Mouse (Mus musculus): Measurements from ENCODE around the gene Nub1. TPM values are rescaled to one million over a fixed set of nuclear protein-coding genes. Genes with fewer than 3 reads are reported as not detected.

The Nub1 gene
- polyA plus RNA-seq, 2 experiments = 10.5 to 10.8 TPM

DNA sequence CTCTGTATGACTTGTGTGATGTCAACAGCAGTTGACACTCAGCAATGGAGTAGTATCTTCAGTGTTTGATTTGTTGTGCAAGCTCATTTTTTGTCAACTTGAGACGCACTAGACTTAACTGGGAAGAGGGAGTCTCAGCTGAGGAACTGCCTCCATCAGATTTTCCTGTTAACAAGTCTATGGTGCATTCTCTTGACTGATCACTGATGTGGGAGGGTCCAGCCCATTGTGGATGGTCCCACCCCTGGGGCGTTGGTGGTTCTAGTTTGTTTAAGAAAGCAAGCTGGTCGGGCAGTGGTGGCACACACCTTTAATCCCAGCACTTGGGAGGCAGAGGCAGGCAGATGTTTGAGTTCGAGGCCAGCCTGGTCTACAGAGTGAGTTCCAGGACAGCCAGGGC, 36.1 kb upstream of the Nub1 start:
- no peaks in the 10 kb centered on the region; the same call in 1 of the 2 replicates for H3K27me3 ChIP-seq (ENCODE audit: control insufficient read depth, insufficient read depth, low read length)
- H3K4me3 ChIP-seq (ENCODE audit: insufficient read depth in 1 of 2, low read depth in 2 of 2, low read length in 2 of 2) = no peak overlapping the region
- H3K36me3 ChIP-seq (replicated peaks; ENCODE audit: control insufficient read depth, insufficient read depth, low read depth) = no peaks in the 10 kb centered on the region
- no peak overlapping the region for H3K27ac ChIP-seq
- H3K4me1 ChIP-seq (replicated peaks; ENCODE audit: control insufficient read depth in 2 of 2, insufficient read depth in 2 of 2, low read length in 1 of 2) = no peaks in the 10 kb centered on the region
- DNase-seq (ENCODE audit: low read depth in 3 of 3, low spot score in 3 of 3) = no peak
- no peak overlapping the region for H3K9ac ChIP-seq (replicated peaks)
- no peaks in the 10 kb centered on the region for H3K9me3 ChIP-seq (ENCODE audit: control insufficient read depth, low read length)
- ATAC-seq (ENCODE audit: insufficient read depth) = no peak
- H3K4me2 ChIP-seq (ENCODE audit: low read depth) = no peak overlapping the region
- 45% methylated on average over 4 of the region's 4 CpGs for WGBS (ENCODE audit: insufficient replicate concordance)
- TF ChIP-seq EP300 (IDR thresholded peaks at IDR 0.05; ENCODE audit: low read depth) = no peak
- TF ChIP-seq CTCF (IDR thresholded peaks at IDR 0.05; ENCODE audit: low read depth) = no peak

DNA sequence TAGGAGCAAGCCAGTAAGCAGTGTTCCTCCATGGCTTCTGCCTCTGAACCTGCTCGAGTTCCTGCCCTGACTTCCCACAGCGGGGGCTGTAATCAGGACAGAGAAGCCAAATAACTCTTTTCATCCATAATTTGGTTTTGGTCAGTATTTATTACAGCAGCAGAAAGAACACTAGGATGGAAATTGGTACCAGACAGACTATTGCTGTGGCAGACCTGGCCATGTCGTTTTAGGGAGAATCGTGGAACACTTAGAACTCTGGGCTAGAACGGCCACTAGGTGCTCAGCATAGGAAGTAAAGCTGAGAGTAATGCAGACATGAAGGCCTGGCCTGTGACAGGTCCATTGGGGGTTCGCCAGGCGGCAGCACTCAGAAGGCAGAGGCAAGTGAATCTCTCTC, 35.6 kb upstream of the Nub1 start:
- H3K36me3 ChIP-seq (replicated peaks; ENCODE audit: control insufficient read depth, insufficient read depth, low read depth) = no peaks in the 10 kb centered on the region
- no peaks in the 10 kb centered on the region for H3K9me3 ChIP-seq (ENCODE audit: control insufficient read depth, low read length)
- H3K9ac ChIP-seq (replicated peaks) = no peak overlapping the region
- no peaks in the 10 kb centered on the region for H3K4me1 ChIP-seq (replicated peaks; ENCODE audit: control insufficient read depth in 2 of 2, insufficient read depth in 2 of 2, low read length in 1 of 2)
- H3K4me3 ChIP-seq (ENCODE audit: insufficient read depth in 1 of 2, low read depth in 2 of 2, low read length in 2 of 2) = no peak overlapping the region
- WGBS (ENCODE audit: insufficient replicate concordance) = 55% methylated on average over 7 of the region's 7 CpGs
- no peaks in the 10 kb centered on the region; the same call in 1 of the 2 replicates for H3K27me3 ChIP-seq (ENCODE audit: control insufficient read depth, insufficient read depth, low read length)
- TF ChIP-seq CTCF (IDR thresholded peaks at IDR 0.05; ENCODE audit: low read depth) (no peak), EP300 (IDR thresholded peaks at IDR 0.05; ENCODE audit: low read depth) (no peak)
- no peak for ATAC-seq (ENCODE audit: insufficient read depth)
- DNase-seq (ENCODE audit: low read depth in 3 of 3, low spot score in 3 of 3) = no peak
- H3K27ac ChIP-seq = no peak overlapping the region
- H3K4me2 ChIP-seq (ENCODE audit: low read depth) = no peak overlapping the region

GRCm38 (mm10) chr5:24651356-24651755, 34.0 kb upstream of the Nub1 start:
- ATAC-seq (ENCODE audit: insufficient read depth) = no peak
- H3K4me3 ChIP-seq (ENCODE audit: insufficient read depth in 1 of 2, low read depth in 2 of 2, low read length in 2 of 2) = no peak overlapping the region
- TF ChIP-seq EP300 (IDR thresholded peaks at IDR 0.05; ENCODE audit: low read depth) (no peak), CTCF (IDR thresholded peaks at IDR 0.05; ENCODE audit: low read depth) (no peak)
- H3K9ac ChIP-seq (replicated peaks) = no peak overlapping the region
- no peak overlapping the region for H3K27ac ChIP-seq
- H3K36me3 ChIP-seq (replicated peaks; ENCODE audit: control insufficient read depth, insufficient read depth, low read depth) = no peaks in the 10 kb centered on the region
- H3K4me1 ChIP-seq (replicated peaks; ENCODE audit: control insufficient read depth in 2 of 2, insufficient read depth in 2 of 2, low read length in 1 of 2) = no peaks in the 10 kb centered on the region
- H3K27me3 ChIP-seq (ENCODE audit: control insufficient read depth, insufficient read depth, low read length) = no peaks in the 10 kb centered on the region; the same call in 1 of the 2 replicates
- WGBS (ENCODE audit: insufficient replicate concordance) = 72% methylated on average over 6 of the region's 6 CpGs
- no peaks in the 10 kb centered on the region for H3K9me3 ChIP-seq (ENCODE audit: control insufficient read depth, low read length)
- no peak overlapping the region for H3K4me2 ChIP-seq (ENCODE audit: low read depth)
- no peak for DNase-seq (ENCODE audit: low read depth in 3 of 3, low spot score in 3 of 3)

- Histone ChIP-seq H3K36me3 (replicated peaks; ENCODE audit: control insufficient read depth, insufficient read depth, low read depth) (no peaks in the 10 kb centered on the region), H3K4me1 (replicated peaks; ENCODE audit: control insufficient read depth in 2 of 2, insufficient read depth in 2 of 2, low read length in 1 of 2) (no peaks in the 10 kb centered on the region), H3K9ac (replicated peaks) (no peak overlapping the region), H3K27ac (no peak overlapping the region), H3K4me3 (ENCODE audit: insufficient read depth in 1 of 2, low read depth in 2 of 2, low read length in 2 of 2) (no peak overlapping the region), H3K4me2 (ENCODE audit: low read depth) (no peak overlapping the region), H3K9me3 (ENCODE audit: control insufficient read depth, low read length) (no peaks in the 10 kb centered on the region), H3K27me3 (ENCODE audit: control insufficient read depth, insufficient read depth, low read length) (no peaks in the 10 kb centered on the region; the same call in 1 of the 2 replicates)
- TF ChIP-seq CTCF (IDR thresholded peaks at IDR 0.05; ENCODE audit: low read depth) = peak; percentile 92
- no peak for TF ChIP-seq EP300 (IDR thresholded peaks at IDR 0.05; ENCODE audit: low read depth)
- ATAC-seq (ENCODE audit: insufficient read depth) (no peak), DNase-seq (ENCODE audit: low read depth in 3 of 3, low spot score in 3 of 3) (peak in 1 of 3 experiments; percentile 27)
- 33% methylated on average over 25 of the region's 25 CpGs for WGBS (ENCODE audit: insufficient replicate concordance)
Observed at GRCm38 (mm10) chr5:24651768-24652752, 33.3 kb upstream of the Nub1 start.

DNA sequence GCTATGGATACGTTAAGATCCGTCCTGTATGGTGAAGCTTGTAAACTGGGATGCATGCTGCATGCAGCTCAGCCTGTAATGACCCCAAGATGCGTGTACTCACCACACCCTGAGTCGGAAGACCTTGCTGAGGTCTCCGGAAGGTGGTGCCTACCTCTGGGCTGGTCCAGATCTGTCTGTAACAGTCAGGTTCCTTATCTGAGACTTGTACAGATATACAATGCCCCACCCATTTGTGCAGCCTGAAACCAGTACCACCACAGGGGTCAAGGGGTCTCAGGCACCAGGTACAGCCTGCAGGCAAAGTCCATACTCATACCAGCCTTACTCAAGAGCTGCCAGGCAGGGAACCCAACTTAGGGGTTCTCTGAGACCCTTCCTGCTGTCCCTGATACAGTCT, 32.6 kb upstream of the Nub1 start:
- no peaks in the 10 kb centered on the region for H3K4me1 ChIP-seq (replicated peaks; ENCODE audit: control insufficient read depth in 2 of 2, insufficient read depth in 2 of 2, low read length in 1 of 2)
- ATAC-seq (ENCODE audit: insufficient read depth) (no peak), DNase-seq (ENCODE audit: low read depth in 3 of 3, low spot score in 3 of 3) (no peak)
- H3K9me3 ChIP-seq (ENCODE audit: control insufficient read depth, low read length) = no peaks in the 10 kb centered on the region
- H3K27me3 ChIP-seq (ENCODE audit: control insufficient read depth, insufficient read depth, low read length) = no peaks in the 10 kb centered on the region; the same call in 1 of the 2 replicates
- H3K27ac ChIP-seq = no peak overlapping the region
- H3K9ac ChIP-seq (replicated peaks) = no peak overlapping the region
- TF ChIP-seq EP300 (IDR thresholded peaks at IDR 0.05; ENCODE audit: low read depth) = no peak
- TF ChIP-seq CTCF (IDR thresholded peaks at IDR 0.05; ENCODE audit: low read depth) = no peak
- 56% methylated on average over 5 of the region's 5 CpGs for WGBS (ENCODE audit: insufficient replicate concordance)
- no peak overlapping the region for H3K4me3 ChIP-seq (ENCODE audit: insufficient read depth in 1 of 2, low read depth in 2 of 2, low read length in 2 of 2)
- H3K4me2 ChIP-seq (ENCODE audit: low read depth) = no peak overlapping the region
- H3K36me3 ChIP-seq (replicated peaks; ENCODE audit: control insufficient read depth, insufficient read depth, low read depth) = no peaks in the 10 kb centered on the region

Measured in liver, embryonic 14.5 days (tissue).